Comparison of ENCODE assay signal across 9 mouse cellular contexts in genomic region chr9:57759289-57759688, GRCm38 (mm10). TPM values are rescaled to one million over a fixed set of nuclear protein-coding genes. Genes with fewer than 3 reads are reported as not detected.
DNase-seq lines count a peak whose midpoint lies in the region; ATAC-seq lines count a peak whose summit lies in the region.
"Had no signal": no experiment of that assay in that cellular context is flagged by ENCODE, and none has a peak within 500 bp of the region (broad histone marks: within the 10 kb centered on the region; RNA-seq: fewer than 3 reads in every experiment).

No protein-coding gene starts in this region.

- no peak overlapping the region for H3K27ac ChIP-seq in hindbrain, embryonic 10.5 days
- no peak overlapping the region for H3K27ac ChIP-seq in hindbrain, embryonic 13.5 days
- peak overlapping the region; percentile 19; the same call in 1 of the 2 replicates for H3K27ac ChIP-seq in embryonic facial prominence, embryonic 10.5 days (replicated peaks)
- H3K27ac ChIP-seq in heart, embryonic 15.5 days, result 0 out of 2 replicates have a peak overlapping the region, but pooled peaks have one; percentile 8

- H3K27me3 ChIP-seq in hindbrain, embryonic 10.5 days (ENCODE audit: insufficient read depth, poor library complexity, severe bottlenecking), result no peaks in the 10 kb centered on the region
- H3K27me3 ChIP-seq in hindbrain, embryonic 13.5 days, result no peaks in the 10 kb centered on the region
- no peaks in the 10 kb centered on the region for H3K27me3 ChIP-seq in embryonic facial prominence, embryonic 10.5 days (replicated peaks; ENCODE audit: low read depth, poor library complexity, severe bottlenecking)
- no peaks in the 10 kb centered on the region for H3K27me3 ChIP-seq in heart, embryonic 15.5 days

- 29% methylated on average over 6 of the region's 6 CpGs for WGBS in hindbrain, embryonic 10.5 days
- WGBS in hindbrain, embryonic 13.5 days, result 30% methylated on average over 6 of the region's 6 CpGs
- WGBS in embryonic facial prominence, embryonic 10.5 days, result 27% methylated on average over 6 of the region's 6 CpGs
- 16% methylated on average over 6 of the region's 6 CpGs for WGBS in heart, embryonic 15.5 days

- H3K9ac ChIP-seq in hindbrain, embryonic 13.5 days, result no peak overlapping the region
- no peak overlapping the region for H3K9ac ChIP-seq in heart, embryonic 15.5 days

- DNase-seq in hindbrain, embryonic 10.5 days (ENCODE audit: low spot score), result peak; percentile 50
- peak; percentile 91 for DNase-seq in adrenal gland, postnatal 14 days
- peak; percentile 64 for DNase-seq in embryonic facial prominence, embryonic 10.5 days (ENCODE audit: low spot score)
- DNase-seq in layer of hippocampus, adult 8-10 months (ENCODE audit: low spot score in 2 of 2), result peak; percentile 56 to 68
- peak; percentile 81 for DNase-seq in lung, postnatal 25 days (ENCODE audit: low spot score)
- DNase-seq in spleen, postnatal 10 days (ENCODE audit: low spot score in 2 of 2), result peak; percentile 71 to 87

- H3K36me3 ChIP-seq in hindbrain, embryonic 10.5 days, result peaks cover 76% of the 10 kb centered on the region
- H3K36me3 ChIP-seq in hindbrain, embryonic 13.5 days, result peaks cover 68% of the 10 kb centered on the region
- H3K36me3 ChIP-seq in embryonic facial prominence, embryonic 10.5 days (replicated peaks), result peaks cover 72% of the 10 kb centered on the region
- H3K36me3 ChIP-seq in heart, embryonic 15.5 days, result peaks cover 66% of the 10 kb centered on the region

- no peaks in the 10 kb centered on the region for H3K9me3 ChIP-seq in hindbrain, embryonic 10.5 days
- H3K9me3 ChIP-seq in hindbrain, embryonic 13.5 days, result no peaks in the 10 kb centered on the region
- H3K9me3 ChIP-seq in embryonic facial prominence, embryonic 10.5 days, result no peaks in the 10 kb centered on the region
- H3K9me3 ChIP-seq in heart, embryonic 15.5 days (replicated peaks), result no peaks in the 10 kb centered on the region

- ATAC-seq in hindbrain, embryonic 13.5 days (ENCODE audit: low FRiP score), result no peak
- no peak; the same call in 1 of the 2 replicates for ATAC-seq in heart, embryonic 15.5 days (replicated peaks; ENCODE audit: insufficient number of reproducible peaks, insufficient read depth, low FRiP score, low read depth)

- H3K4me1 ChIP-seq in hindbrain, embryonic 10.5 days (replicated peaks), result peaks cover 28% of the 10 kb centered on the region
- peaks cover 32% of the 10 kb centered on the region for H3K4me1 ChIP-seq in hindbrain, embryonic 13.5 days (replicated peaks)
- peaks cover 27% of the 10 kb centered on the region for H3K4me1 ChIP-seq in embryonic facial prominence, embryonic 10.5 days
- H3K4me1 ChIP-seq in heart, embryonic 15.5 days (replicated peaks), result peaks cover 40% of the 10 kb centered on the region

- H3K4me2 ChIP-seq in hindbrain, embryonic 13.5 days, result no peak overlapping the region
- no peak overlapping the region for H3K4me2 ChIP-seq in heart, embryonic 15.5 days

- H3K4me3 ChIP-seq in hindbrain, embryonic 10.5 days, result no peak overlapping the region
- H3K4me3 ChIP-seq in hindbrain, embryonic 13.5 days, result no peak overlapping the region
- 0 out of 2 replicates have a peak overlapping the region, but pooled peaks have one; percentile 2 for H3K4me3 ChIP-seq in embryonic facial prominence, embryonic 10.5 days
- no peak overlapping the region for H3K4me3 ChIP-seq in heart, embryonic 15.5 days
- H3K4me3 ChIP-seq: myocyte had no signal

RNA-seq across cellular contexts. Expression of gene Clk3, which starts 6.4 kb away (rescaled TPM):
- polyA plus RNA-seq in hindbrain, embryonic 10.5 days (2016; fragmentation: Nextera tagmentation; extraction: Ambion mirVana), result 90.7 and 105 TPM in 2 replicates
- 71.2 and 72.4 TPM in 2 replicates for polyA plus RNA-seq in hindbrain, embryonic 13.5 days (2015; fragmentation: Nextera tagmentation; extraction: Ambion mirVana)
- 55.0 and 66.5 TPM in 2 replicates for total RNA-seq in adrenal gland, postnatal 14 days (2021)
- 93.6 and 94.8 TPM in 2 replicates for polyA plus RNA-seq in embryonic facial prominence, embryonic 10.5 days (2016; fragmentation: Nextera tagmentation; extraction: Ambion mirVana)
- 48.5 and 65.2 TPM in 2 replicates for polyA plus RNA-seq in heart, embryonic 15.5 days (2015; fragmentation: Nextera tagmentation; extraction: Ambion mirVana)
- 100 to 1,000 TPM in 1 of 4 experiments, 10 to 100 TPM in 3; 72.0 to 102 (median 84.5) TPM for total RNA-seq in layer of hippocampus, adult 8-10 months (2022)

RNA-seq across cellular contexts. Expression of gene Edc3, which starts 50.9 kb away (rescaled TPM):
- 41.0 and 41.1 TPM in 2 replicates for polyA plus RNA-seq in hindbrain, embryonic 10.5 days (2016; fragmentation: Nextera tagmentation; extraction: Ambion mirVana)
- polyA plus RNA-seq in hindbrain, embryonic 13.5 days (2015; fragmentation: Nextera tagmentation; extraction: Ambion mirVana), result 33.8 and 35.4 TPM in 2 replicates
- 8.9 and 10.6 TPM in 2 replicates for total RNA-seq in adrenal gland, postnatal 14 days (2021)
- polyA plus RNA-seq in embryonic facial prominence, embryonic 10.5 days (2016; fragmentation: Nextera tagmentation; extraction: Ambion mirVana), result 45.5 and 46.7 TPM in 2 replicates
- 13.5 and 21.4 TPM in 2 replicates for polyA plus RNA-seq in heart, embryonic 15.5 days (2015; fragmentation: Nextera tagmentation; extraction: Ambion mirVana)
- total RNA-seq in layer of hippocampus, adult 8-10 months (2022), result 10 to 100 TPM; 14.0 to 23.7 (median 14.6) TPM

Comparison
In these comparisons a context has a peak if more than half of its experiments do, and no peak if none do; other contexts are left out.
1. H3K27ac ChIP-seq: peak in embryonic facial prominence, embryonic 10.5 days (single experiment) and heart, embryonic 15.5 days (single experiment); none in hindbrain, embryonic 10.5 days (single experiment) and hindbrain, embryonic 13.5 days (single experiment).
2. Peak in every context shown above with its lines, with median percentiles within 50 percentile points of each other: DNase-seq.